Mouse (Mus musculus) spleen, adult 2 months (tissue): ENCODE measurements around the gene Gm49395.

Experiments
- CTCF ChIP-seq: fragments of 200-500 bp; IDR thresholded peaks from 2 replicates; pipeline ENCODE4 v1.5.1; 2011; ENCODE audit warnings: mild to moderate bottlenecking, inconsistent platforms; ENCODE audit not compliant: insufficient read depth, insufficient read length, insufficient replicate concordance; ENCODE audit errors: extremely low read depth
- POLR2A ChIP-seq: fragments of 200-500 bp; IDR thresholded peaks from 2 replicates; pipeline ENCODE4 v1.6.1; 2011; ENCODE audit warnings: low read depth, low read length, inconsistent platforms

DNA sequence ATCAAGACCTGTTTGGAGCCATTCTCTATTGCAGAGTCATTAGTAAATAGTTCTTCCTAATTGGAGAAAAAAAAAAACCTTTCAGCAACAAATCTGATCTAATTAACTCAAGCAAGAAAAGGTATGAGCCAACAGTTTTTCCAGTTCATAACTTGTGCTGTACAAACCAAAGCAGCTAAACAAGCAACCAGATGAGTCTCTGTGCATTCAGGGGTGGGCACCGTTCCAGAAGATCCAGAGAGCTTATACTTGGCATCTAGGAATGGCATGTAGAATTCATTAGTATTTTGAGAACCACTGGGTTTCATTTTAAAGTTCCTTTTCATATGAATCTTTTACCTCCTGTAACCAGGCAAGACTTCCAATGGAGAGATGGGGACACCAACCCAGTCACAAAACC, 26.1 kb upstream of the Gm49395 start:
- TF ChIP-seq CTCF (no peak), POLR2A (no peak)
